Mouse (Mus musculus) kidney, adult 11 months (tissue): ENCODE results near the gene Pias4.
A peak's percentile ranks its signal among the peaks of the same experiment; 100 is the strongest.
"Not testable (repeated sequence)": the region's sequence is repeated elsewhere in the genome, so short reads cannot be mapped to it uniquely, and the experiment has no call there.

Experiments
- DNase-seq: peaks from one replicate; pipeline ENCODE4 v3.0.0; 2022

Gene Pias4

DNA sequence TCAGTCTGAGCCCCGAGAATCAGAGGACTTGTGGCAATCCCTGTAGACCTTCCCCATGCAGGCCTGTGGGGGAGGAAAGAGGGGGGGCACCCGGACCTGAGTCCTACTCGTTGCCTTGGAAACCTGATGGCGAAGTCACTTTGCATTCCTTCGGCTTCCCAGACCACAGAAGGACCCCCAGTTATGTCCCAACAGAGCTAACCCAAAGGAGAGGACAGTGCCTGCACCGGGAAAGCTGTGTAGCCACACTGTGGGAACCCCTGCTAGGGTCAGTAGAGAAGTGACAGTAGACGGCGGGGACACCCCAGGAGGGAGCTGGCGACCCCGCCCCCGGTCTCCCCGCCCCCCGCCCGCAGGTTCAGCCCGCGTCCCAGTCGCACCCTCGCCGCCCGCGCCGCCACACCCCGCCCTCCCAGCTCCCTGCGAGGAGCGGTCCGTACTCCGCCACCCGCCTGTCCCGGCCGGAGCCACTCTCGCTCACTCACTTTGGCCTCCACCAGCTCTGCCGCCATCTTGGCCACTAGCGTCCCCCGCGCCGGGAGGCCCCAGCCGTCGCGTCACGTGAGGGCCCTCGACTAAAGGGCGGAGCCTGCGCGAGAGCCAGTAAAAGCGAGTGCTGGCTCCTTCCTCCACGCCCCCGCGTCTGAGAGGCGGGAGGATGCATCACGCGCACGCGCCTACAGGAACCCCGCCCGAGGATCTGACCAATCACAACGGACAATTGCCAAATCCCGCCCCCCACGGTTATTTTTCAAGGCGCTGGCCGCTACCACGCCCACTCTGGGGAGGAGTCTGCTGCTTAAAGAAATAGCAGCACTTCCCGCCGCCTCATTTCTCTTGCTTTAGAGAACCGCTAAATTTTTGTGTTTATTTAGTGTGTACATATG is at the start of gene Pias4:
TSS of gene Pias4 (minus strand) at position 724 of the 887 bp plus-strand sequence.
- DNase-seq: peak; percentile 100

DNA sequence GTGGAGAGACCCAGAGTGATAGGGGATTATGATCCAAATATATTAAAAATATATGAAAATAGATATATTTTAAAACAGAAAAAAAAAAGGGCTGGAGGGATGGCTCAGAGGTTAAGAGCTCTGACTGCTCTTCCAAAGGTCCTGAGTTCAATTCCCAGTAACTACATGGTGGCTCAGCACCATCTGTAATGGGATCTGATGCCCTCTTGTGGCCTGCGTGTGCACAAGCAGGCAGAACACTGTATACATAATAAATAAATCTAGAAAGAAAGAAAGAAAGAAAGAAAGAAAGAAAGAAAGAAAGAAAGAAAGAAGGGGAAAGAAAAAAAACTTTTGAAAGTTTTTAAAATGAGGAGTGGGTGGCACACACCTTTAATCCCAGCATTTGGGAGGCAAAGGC is 49.5 kb upstream of the Pias4 start:
- DNase-seq: not testable (repeated sequence)

DNA sequence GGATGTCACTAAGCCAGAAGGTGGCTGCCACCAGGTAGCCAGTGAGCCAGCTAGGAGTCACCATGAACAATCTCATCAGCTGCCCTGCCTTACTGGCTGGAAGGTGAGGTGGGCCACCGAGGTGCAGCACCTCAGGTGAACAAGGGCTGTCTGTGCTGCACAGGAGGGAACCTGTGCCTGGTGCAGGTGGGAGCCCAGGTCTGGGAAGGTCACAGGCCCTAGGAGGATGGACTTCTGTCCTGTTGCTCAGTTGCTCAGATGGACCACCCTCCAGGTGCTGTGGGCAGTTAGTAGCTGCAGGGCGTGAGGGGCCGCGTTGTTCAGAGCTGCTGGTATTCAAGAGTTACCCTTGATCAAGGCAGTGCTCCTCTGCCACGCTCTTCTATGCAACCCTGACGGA is 49.1 kb upstream of the Pias4 start:
- DNase-seq: no peak

DNA sequence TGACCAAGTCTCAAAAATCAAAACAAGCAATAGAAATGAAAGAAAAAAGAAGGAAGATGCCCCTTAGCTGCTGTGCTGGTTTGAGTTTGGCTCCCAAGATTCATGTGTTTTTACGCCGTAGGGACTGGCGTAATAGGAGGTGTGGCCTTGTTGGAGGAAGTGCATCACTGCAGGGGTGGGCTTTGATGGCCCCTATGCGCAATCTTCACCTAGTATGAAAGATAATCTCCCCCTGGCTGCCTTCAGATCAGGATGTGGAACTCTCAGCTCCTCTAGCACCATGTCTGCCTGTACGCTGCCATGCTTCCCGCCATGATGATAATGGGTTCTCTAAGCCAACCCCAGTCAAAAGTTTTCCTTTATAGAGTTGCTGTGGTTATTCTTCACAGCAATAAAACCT is 48.5 kb upstream of the Pias4 start:
- DNase-seq: no peak

DNA sequence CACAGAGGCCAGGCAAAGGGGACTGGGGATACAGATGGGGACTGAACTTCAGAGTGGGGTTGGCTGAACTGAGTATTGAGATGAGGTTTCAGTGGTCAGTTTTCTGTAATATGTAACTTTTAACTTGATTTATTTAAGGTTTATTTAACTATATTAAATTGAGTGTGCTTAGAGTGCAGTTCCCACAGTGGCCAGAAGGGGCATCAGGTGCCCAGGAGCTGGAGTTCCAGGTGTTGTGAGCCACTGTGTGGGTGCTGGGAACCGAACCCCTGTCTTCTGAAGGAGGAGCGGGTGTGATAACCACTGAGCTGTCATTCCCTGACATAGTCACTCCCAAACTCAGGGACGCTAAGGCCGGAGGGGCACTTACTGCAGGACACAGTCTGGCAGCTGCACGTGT is 42.4 kb upstream of the Pias4 start:
- no peak for DNase-seq

DNA sequence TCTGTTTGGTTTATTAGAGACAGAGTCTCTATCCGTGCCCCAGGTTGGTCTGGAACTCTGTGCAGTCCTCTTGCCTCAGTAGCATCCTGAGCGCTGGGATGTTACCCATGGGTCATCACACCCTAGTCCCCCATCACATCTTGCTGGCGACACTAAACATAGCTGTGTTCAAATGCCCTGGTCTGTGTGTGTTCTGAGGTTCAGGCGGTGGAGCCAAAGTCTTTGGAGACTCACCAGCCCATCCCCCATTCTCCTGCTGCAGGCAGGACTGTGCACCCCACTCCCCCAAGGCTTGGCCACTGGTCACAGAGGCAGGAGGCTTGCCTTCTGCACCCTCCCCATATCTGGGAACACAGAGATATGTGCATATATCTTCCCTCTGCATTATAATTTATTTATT is 36.4 kb upstream of the Pias4 start:
- no peak for DNase-seq

DNA sequence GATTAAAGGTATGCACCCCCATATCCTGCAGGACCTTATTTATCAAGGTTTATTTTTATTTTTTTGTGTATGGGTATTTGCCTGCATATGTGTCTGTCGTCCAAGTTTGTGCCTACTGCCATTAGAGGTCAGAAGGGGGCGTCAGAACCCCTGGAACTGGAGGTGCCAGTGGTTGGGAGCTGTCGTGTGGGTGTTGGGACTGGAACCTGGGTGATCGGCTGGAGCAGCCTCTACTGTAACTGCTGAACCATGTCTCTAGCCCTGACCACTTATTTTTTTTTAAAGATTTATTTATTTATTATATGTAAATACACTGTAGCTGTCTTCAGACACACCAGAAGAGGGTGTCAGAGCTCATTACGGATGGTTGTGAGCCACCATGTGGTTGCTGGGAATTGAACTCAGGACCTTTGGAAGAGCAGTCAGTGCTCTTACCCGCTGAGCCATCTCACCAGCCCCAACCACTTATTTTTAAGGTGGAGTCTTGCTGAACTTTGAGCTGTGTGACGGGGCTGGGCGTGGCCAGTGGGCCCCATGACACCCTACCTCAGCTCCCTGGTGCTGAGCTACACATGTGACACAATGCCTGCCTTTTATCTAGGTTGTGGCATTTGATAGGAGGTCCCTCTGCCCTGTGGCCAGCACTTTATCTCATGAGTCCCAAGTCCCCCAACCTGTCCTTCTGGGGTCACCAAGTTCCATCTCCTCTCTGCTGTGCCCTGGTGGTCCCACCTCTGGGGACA is 35.4 kb upstream of the Pias4 start:
- no peak for DNase-seq

DNA sequence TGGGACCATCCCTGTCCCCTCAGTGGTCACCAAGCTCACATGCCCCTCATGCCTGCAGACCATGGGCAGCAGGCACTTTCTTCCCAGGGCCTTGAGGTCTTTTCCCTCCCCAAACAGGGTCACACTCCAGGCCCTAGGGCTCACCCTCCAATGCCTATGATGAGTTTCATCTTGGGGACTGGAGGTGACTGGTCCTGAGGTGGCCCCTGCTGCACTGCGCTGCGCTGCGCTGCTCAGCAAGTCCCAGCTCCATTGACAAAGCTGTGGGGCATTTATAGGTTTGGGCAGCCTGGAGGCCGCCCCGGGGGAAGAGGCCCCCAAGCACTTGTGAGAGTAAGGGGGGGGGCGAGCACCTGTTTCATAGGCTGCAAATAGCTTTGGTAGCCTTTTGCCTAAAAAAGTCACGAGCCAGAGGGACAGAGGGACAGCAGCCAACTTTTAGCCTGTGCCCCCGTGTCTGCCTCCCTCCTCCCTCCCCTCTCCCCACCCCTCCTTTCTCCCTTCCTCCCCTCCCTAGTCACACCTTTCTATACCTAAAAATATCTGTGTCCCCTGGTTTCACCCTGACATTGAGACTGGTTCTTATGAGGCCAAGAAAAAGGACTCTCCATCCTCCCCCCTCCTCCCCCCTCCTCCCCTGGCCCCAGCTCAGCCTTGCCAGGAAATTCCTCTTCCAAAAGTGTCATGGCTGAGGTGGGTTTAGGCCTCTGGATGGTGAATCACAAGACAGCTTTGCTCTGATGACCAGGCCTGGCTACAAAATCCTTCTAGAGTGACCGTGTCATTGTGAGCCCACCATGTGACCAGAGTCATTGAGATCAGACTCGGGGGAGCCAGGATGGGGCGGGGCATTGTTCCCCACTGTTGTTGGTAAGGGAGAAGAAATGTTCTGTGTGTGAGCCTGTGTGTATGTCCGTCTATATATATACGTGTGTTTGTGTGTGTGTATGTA is 34.4 kb upstream of the Pias4 start, which contains the start of gene Nmrk2:
TSS of gene Nmrk2 (minus strand) at position 245 of the 952 bp plus-strand sequence.
- DNase-seq: no peak

DNA sequence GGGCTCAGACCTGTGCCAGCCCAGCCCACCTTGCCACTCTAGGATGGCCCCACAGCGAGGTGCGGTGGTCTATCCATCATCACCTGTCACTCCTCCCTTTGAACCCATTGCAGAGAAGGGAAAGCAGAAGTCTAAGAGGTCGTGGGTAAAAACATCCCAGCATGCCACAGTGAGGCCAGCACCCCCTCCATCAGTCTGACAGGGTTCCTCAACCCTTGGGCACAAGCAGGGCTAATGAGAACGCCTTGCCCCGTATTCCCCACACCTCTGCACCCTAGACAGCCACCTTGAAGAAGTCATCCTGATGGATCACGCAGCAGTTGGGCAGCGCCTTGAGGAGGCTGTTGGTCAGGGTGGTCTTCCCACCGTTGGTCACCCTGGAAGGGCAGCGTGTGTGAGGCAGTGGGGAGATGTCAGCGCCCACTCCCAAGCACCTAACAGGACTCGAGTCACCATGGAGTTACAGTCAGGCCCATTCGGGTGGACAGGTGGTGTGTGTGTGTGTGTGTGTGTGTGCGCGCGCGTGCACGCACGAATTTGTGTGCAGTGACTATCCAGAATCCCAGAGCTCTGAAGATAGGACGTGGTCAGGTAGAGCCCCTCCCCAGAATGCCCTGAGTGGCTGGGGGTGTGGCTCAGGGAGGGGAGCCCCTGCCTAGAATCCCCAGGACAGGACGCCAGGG is 33.0 kb upstream of the Pias4 start:
- no peak for DNase-seq

DNA sequence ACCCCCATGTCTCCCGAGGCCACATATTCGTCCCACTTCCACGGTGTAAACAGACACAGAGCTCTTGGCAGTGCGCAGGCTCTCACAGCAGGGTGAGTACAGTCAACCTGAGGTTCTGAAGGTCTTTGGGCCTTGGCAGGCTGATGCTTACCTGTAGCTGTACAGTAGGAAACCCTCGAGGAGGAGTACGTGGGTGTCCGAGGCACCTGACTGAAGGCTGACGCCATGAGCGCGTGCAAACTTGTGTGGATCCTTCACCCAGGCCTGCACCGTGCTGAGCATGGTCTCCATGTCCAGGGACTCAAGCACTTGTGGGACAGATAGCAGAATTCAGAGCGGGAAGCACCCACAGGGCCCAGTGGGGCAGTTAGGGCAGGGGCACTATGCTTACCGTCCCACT is 32.4 kb upstream of the Pias4 start:
- no peak for DNase-seq

DNA sequence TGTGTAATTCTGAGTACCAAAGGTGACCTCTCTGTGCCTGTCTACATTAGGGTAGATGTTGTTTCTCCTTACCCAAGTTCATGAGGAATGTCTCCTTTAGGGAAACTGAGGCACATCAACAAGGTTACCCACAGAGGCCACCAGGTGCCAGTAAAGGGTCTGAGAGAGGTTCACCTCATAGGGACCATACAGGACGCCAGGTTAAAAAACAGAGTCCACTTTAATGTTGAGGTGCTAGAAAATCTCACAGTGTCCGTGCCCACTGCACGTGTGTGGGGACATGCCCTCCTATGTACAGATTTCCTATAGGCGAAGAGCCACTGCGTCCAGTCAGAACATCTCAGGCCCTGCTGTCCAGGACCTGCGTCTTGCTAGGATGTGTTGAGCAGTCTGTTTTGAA is 31.3 kb upstream of the Pias4 start:
- DNase-seq: no peak

DNA sequence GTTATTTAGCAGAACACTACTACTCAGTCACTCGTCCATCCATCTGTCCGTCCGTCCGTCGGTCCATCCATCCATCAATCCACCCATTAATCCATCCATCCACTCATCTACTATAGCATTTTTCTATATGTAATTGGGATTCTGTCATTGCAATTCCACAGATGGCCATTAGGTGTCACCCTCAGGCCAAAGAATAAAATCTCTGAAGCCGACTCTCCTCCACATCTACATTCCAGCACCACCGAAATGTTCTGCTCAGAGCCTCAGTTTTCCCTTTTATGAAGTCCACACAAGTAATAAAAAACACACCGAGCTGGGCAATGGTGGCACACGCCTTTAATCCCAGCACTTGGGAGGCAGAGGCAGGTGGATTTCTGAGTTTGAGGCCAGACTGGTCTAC is 30.5 kb upstream of the Pias4 start:
- peak; percentile 30 for DNase-seq

DNA sequence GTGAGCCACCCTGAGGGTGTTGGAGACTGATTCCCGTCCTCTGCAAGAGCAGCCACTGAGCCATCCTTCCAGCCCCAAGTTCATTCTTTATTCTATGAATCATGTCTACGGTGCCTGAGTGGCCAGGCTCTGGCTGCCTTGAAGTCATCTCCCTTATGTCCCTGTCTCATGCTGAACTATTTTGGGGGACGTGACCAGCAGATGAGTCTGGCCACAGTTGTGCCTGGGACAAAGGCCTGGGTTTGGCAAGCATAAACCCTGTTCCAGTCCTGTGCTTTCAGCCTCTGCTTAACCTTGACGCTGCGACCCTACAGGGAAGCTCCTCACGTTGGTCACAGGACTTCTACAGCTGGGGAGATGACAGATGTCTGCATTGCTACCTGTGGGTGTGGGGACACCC is 29.6 kb upstream of the Pias4 start:
- no peak for DNase-seq

DNA sequence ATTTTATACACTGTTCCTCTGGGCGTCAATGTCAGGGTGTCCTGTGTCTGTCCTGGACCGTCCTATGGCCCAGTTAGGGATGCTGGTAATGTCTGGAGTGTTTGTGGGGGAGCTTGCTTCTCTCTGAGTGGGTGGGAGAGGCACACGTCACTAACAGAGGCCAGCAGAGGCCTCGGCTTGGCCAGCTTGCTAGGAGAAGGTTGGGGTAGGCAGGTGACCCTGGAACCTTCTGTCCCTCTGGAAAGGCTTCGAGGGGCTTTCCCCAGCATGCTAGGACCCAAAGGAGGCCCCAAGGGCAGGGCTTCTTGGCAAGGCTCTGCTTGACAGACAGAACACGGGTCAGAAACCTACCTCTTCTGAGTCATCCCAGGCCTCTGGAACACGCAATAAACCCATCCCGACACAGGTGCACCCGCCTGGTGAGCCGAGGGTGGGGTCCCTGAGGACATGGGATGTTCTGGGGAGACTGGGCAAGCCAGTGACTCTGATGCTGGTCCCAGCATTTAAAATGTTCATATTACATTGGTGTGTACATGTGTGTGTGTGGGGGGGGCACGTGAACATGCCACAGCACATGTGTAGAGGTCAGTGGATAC is 28.8 kb upstream of the Pias4 start:
- DNase-seq: no peak

DNA sequence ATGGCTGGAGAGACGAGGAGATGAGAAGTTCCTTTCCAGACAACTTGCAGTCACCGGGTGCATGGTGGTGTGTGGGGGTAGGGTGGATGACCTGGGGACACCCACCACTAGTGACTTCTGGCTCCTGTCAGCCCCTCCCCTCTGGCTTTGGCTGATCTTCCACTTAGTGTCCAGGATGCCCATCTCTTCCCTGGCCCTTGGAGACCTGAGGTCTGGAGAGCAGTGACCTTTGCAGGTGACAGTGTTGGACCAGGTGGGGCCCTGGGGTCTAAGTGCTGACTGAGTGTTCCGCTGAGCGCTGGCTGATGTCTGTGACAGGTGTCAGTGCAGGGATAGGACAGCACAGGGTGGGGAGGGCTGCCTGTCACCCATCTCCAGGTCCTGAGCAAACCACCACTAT is 27.6 kb upstream of the Pias4 start:
- no peak for DNase-seq

DNA sequence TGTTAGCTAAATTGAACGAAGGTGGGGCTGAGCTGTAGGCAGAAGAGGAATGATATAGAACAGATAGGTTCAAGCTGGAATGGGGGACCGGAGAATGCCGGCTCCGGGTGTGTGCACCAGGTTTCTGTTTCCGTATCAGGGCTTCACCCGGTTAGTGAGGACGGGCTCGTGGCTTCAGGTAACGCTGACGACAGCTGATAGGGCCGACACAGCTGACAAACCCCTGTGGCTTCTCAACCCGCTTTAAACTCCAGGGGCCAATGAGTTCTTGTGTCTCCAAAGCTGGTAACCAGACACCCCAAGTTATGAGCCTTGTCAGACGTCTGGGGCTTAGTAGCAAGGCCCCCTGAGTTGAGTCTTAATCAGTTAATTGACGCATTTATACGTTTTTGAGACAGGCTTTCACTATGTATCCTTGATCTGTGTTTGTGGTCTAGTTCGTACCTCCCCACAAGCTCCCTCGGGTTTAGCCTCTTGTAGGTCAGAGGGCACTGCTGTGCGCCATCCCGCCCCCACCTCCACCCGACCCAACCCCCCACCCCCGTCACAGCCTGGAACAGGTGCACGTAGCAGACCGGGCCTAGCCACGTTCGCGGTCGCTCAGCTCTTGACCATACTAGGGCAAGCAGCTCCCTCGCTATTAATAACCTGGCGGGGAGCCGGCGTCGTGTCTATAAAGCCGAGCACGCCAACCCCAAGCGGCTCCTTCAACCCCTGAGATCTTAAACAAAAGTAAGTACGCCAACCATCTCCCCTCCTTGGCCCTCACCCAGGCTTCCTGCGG is 26.5 kb upstream of the Pias4 start:
- DNase-seq: no peak

DNA sequence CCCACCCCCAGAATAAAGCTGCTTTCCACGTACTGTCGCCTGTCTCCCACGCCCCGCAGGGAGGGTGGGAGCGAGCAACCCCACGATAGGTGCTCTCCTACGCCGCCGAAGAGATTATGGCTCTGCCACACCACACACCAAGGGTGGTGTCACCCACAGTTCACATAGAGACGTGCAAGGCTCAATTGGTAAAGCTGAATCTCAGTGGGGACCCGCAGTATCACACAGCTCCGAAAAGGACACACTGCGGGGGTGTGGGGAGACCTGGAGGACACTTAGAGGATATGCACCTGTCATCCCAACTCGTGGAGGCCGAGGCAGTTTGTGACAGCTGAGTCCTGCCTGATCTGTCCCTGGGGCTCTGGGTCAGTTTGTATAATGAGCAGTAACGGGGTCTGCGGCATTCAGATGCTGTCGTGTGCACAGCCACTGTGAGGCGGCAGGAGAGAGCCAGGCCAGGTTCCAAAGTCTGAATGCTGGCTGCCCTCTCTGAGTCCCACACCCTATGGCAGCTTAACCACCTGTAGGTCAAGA is 25.3 kb upstream of the Pias4 start:
- peak; percentile 55 for DNase-seq

DNA sequence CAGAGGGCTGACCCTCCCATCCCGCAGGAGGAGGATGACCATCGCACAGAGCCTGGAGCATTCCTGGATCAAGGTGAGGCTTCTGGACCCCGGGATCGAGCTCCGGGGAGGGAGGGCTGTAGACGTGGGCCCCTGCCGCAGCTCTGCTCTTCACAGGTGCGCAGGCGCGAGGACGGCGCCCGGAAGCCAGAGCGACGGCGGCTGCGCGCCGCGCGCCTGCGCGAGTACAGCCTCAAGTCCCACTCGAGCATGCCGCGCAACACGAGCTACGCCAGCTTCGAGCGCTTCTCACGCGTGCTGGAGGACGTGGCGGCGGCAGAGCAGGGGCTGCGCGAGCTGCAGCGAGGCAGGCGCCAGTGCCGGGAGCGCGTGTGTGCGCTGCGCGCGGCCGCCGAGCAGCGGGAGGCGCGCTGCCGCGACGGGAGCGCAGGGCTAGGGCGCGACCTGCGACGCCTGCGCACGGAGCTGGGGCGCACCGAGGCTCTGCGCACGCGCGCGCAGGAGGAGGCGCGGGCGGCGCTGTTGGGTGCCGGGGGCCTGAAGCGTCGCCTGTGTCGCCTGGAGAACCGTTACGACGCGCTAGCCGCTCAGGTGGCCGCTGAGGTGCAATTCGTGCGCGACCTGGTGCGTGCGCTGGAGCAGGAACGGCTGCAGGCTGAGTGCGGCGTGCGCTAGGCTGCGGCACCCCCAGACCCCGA is 24.7 kb upstream of the Pias4 start:
- peak; percentile 83 for DNase-seq

DNA sequence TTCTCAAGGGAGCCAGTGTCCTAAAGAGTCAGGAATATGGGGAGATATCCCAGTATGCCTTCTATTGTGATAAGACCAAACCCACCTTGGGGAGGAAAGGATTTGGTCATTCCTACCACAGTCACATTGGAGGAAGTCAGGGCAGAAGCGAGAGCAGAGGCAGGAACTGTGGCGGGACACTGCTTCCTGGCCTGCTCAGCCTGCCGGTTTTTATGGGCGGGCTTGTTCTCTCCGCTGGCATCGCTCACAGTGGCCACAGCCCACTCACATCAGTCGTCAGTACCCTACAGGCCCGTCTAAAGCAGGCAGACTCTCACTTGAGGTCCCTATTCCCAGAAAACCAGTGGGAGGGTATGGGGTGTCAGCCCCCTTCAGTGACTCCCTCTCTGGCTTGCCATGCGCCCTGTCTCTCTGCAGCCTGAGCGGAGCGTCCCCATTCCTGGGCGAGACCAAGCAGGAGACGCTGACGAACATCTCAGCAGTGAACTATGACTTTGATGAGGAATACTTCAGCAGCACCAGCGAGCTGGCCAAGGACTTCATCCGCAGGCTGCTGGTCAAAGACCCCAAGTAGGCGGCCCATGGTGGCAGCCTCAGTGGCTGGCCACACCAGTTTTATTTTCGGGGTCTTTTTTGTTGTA is 23.7 kb upstream of the Pias4 start:
- peak; percentile 26 for DNase-seq

DNA sequence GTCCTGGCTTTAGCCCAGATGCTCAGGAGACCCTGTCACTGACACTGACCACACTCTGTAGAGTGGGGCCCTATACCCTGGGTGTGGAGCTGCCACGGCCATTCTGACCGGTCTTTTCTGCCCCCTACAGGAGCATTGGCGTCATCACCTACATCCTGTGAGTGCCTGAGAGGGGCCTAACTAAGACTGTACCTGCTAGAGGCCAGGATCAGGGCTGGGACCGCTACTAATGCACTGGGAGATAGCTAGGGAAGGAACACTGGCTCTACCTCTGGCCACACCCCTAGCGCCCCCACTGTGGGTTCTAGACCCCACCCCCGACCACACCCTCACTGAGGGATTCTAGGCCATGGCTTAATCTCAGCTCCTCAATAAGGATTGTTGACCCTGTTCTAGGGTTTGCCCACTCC is 23.2 kb upstream of the Pias4 start:
- DNase-seq: peak; percentile 24
